Mouse (Mus musculus): Measurements from ENCODE around the gene Zfp976. TPM values are rescaled to one million over a fixed set of nuclear protein-coding genes. Genes with fewer than 3 reads are reported as not detected.
"Not testable (repeated sequence)": the region's sequence is repeated elsewhere in the genome, so short reads cannot be mapped to it uniquely, and the experiment has no call there.

Zfp976 gene
- 2.2 and 2.7 TPM in 2 replicates for polyA plus RNA-seq (2015; fragmentation: Nextera tagmentation; extraction: Ambion mirVana)

GRCm38 (mm10) chr7:42642152-42643115 lies at the start of gene Zfp976:
TSS of gene Zfp976 (minus strand) at chr7:42642588.
- WGBS, result 4% methylated on average over 25 of the region's 25 CpGs
- H3K4me3 ChIP-seq, result peak within 1 kb of the TSS; percentile 44
- peak within 1 kb of the TSS; percentile 50 for H3K4me2 ChIP-seq
- not testable (repeated sequence) for H3K27ac ChIP-seq; H3K4me1 ChIP-seq; H3K36me3 ChIP-seq (replicated peaks); H3K27me3 ChIP-seq (replicated peaks); H3K9me3 ChIP-seq
- peak within 1 kb of the TSS; percentile 29; the same call in 1 of the 2 replicates for H3K9ac ChIP-seq
- peak; percentile 99 for ATAC-seq (replicated peaks)

- H3K4me2 ChIP-seq; H3K36me3 ChIP-seq (replicated peaks); H3K4me1 ChIP-seq; H3K27me3 ChIP-seq (replicated peaks); ATAC-seq (replicated peaks); H3K4me3 ChIP-seq; H3K9ac ChIP-seq; H3K27ac ChIP-seq: not testable (repeated sequence)
- 91% methylated on average over 6 of the region's 6 CpGs for WGBS
- peaks cover 25% of the 10 kb centered on the region for H3K9me3 ChIP-seq
Measured at GRCm38 (mm10) chr7:42680081-42680480, 37.7 kb upstream of the Zfp976 start.

- H3K4me1 ChIP-seq; H3K9ac ChIP-seq; H3K4me2 ChIP-seq; H3K27me3 ChIP-seq (replicated peaks); H3K4me3 ChIP-seq; H3K27ac ChIP-seq; H3K36me3 ChIP-seq (replicated peaks); ATAC-seq (replicated peaks): not testable (repeated sequence)
- H3K9me3 ChIP-seq, result peaks cover 25% of the 10 kb centered on the region
Measured at GRCm38 (mm10) chr7:42679646-42680045, 37.3 kb upstream of the Zfp976 start.

- not testable (repeated sequence) for H3K9ac ChIP-seq; H3K27ac ChIP-seq; H3K27me3 ChIP-seq (replicated peaks); H3K4me1 ChIP-seq; ATAC-seq (replicated peaks); H3K4me3 ChIP-seq; H3K9me3 ChIP-seq; H3K4me2 ChIP-seq
- WGBS, result 78% methylated on average over 5 of the region's 5 CpGs
- H3K36me3 ChIP-seq (replicated peaks), result peaks cover 20% of the 10 kb centered on the region
Measured at GRCm38 (mm10) chr7:42660140-42660539, 17.8 kb upstream of the Zfp976 start.

- H3K36me3 ChIP-seq (replicated peaks); H3K4me2 ChIP-seq; H3K27ac ChIP-seq; H3K9me3 ChIP-seq; H3K27me3 ChIP-seq (replicated peaks); H3K9ac ChIP-seq; ATAC-seq (replicated peaks); H3K4me3 ChIP-seq; H3K4me1 ChIP-seq: not testable (repeated sequence)
- 68% methylated on average over 2 of the region's 2 CpGs for WGBS
Measured at GRCm38 (mm10) chr7:42655211-42655610, 12.8 kb upstream of the Zfp976 start.

DNA sequence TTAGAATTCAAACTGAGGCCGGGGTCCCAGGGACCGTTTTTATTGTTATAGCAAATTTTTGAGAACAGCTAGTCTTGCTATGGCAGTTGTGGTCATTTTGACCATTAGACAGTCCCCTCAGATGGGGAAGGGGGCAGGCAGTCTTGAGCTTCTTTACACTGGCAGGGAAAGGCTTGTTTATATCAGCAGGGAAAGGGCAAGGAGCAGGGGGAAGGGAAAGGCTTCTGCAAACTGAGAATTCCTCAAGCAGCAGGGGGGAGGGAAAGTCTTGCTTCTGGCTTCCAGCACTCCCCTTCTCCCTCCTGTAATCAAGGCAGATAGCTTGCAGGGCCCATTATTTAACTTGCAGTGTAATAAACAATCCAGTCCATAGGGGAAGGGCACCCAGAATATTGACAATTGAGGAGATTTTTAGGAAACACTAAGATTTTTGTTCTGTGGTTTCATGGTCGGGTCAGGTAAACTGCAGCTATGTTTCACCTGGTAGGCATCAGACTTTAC lies 782 bp upstream of the Zfp976 start:
- H3K9me3 ChIP-seq; H3K27me3 ChIP-seq (replicated peaks); H3K4me1 ChIP-seq; H3K9ac ChIP-seq; H3K36me3 ChIP-seq (replicated peaks); H3K27ac ChIP-seq; ATAC-seq (replicated peaks): not testable (repeated sequence)
- Histone ChIP-seq H3K4me3 (peak overlapping the region; percentile 44), H3K4me2 (peak overlapping the region; percentile 50)
- WGBS, result 20% methylated on average over 3 of the region's 3 CpGs

GRCm38 (mm10) chr7:42631031-42631430 lies 11.4 kb downstream of the Zfp976 start:
- not testable (repeated sequence) for H3K27me3 ChIP-seq (replicated peaks); H3K9ac ChIP-seq; ATAC-seq (replicated peaks); H3K4me3 ChIP-seq; H3K4me1 ChIP-seq; H3K27ac ChIP-seq; H3K4me2 ChIP-seq; H3K36me3 ChIP-seq (replicated peaks)
- peaks cover 13% of the 10 kb centered on the region; the same call in 1 of the 2 replicates for H3K9me3 ChIP-seq

GRCm38 (mm10) chr7:42595666-42596065 lies 46.7 kb downstream of the Zfp976 start:
- not testable (repeated sequence) for H3K36me3 ChIP-seq (replicated peaks); H3K4me1 ChIP-seq; H3K4me2 ChIP-seq; H3K27ac ChIP-seq; H3K27me3 ChIP-seq (replicated peaks); H3K4me3 ChIP-seq; H3K9ac ChIP-seq; ATAC-seq (replicated peaks)
- peaks cover 23% of the 10 kb centered on the region for H3K9me3 ChIP-seq

DNA sequence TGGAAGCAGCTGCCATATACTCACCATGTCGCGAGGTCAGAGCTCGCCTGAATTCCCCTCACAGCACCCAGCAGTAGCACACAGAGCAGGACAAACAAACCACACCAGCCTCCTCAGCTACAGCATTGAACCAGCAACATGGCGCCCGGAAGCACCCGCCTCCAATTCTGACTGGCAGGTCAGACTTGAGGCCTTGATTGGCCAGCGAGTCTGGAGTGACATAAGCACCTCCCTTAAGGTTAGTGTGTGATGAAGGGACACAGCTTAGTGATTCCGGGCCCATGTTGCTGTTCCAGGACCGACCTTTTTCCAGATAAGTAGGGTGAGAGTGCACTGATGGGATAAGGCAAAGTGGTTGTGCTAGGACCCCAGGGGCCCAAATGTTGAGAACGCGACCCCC lies 50.0 kb downstream of the Zfp976 start, which contains the start of gene Zfp977:
TSS of gene Zfp977 (minus strand) at position 135 of the 400 bp plus-strand sequence.
- H3K4me2 ChIP-seq; H3K4me3 ChIP-seq; ATAC-seq (replicated peaks); H3K27ac ChIP-seq; H3K36me3 ChIP-seq (replicated peaks); H3K4me1 ChIP-seq; H3K9ac ChIP-seq; H3K27me3 ChIP-seq (replicated peaks): not testable (repeated sequence)
- 91% methylated on average over 11 of the region's 11 CpGs for WGBS
- H3K9me3 ChIP-seq, result peaks cover 21% of the 10 kb centered on the region

DNA sequence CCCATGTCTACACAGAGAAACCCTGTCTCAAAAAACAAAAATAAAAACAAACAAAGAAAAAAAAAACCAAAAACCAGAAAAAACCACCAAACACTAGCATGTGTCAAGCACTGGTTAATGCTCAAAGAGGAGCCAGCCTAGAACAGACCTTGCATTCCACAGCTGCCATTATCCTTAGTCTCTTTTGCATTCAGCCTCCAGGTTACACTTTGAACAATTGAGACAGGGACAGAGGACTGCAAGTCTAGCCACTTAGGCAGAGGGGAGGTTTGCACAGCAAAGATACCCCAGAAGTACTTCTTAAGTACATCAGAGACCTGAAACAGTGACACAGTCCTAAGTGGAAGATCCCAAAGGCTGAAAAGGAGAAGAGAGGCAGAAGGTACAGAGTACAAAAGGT lies 51.1 kb downstream of the Zfp976 start:
- not testable (repeated sequence) for H3K27me3 ChIP-seq (replicated peaks); H3K4me3 ChIP-seq; H3K9ac ChIP-seq; H3K4me2 ChIP-seq; H3K4me1 ChIP-seq; ATAC-seq (replicated peaks); H3K36me3 ChIP-seq (replicated peaks); H3K27ac ChIP-seq
- H3K9me3 ChIP-seq, result peaks cover 29% of the 10 kb centered on the region

DNA sequence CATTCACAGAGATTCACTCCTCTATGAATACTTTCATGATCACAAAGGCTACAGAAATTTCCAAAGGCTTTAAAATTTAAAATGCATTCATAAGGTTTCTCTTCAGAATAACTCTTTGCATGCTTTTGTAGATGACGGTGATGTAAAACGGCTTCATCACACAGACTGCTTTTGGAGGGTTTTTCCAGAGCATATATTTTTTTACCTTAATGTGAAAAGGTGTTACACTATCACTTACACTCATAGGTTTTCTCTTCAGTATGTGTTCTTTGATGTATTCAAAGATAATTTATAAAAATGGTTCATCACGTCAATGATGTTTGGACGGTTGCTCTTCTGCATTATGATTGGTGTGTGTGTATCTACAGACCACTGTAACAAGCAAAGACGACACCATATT lies 63.9 kb downstream of the Zfp976 start, which contains the start of gene Gm21028:
TSS of gene Gm21028 (minus strand) at position 101 of the 400 bp plus-strand sequence.
- Histone ChIP-seq H3K4me2 (no peak within 1 kb of the TSS), H3K9me3 (peaks cover 60% of the 10 kb centered on the region), H3K9ac (no peak within 1 kb of the TSS), H3K36me3 (replicated peaks) (0 out of 2 replicates have a peak, but pooled peaks cover 9% of the 10 kb centered on the region), H3K27ac (no peak within 1 kb of the TSS), H3K4me1 (no peaks in the 10 kb centered on the region), H3K27me3 (replicated peaks) (no peaks in the 10 kb centered on the region), H3K4me3 (no peak within 1 kb of the TSS)
- ATAC-seq (replicated peaks), result no peak
- 93% methylated on average over 5 of the region's 5 CpGs for WGBS
